Mouse (Mus musculus): ENCODE results near the gene Gulp1. TPM values are rescaled to one million over a fixed set of nuclear protein-coding genes. Genes with fewer than 3 reads are reported as not detected.

The Gulp1 gene
- polyA plus RNA-seq, 1 experiment: 0.97 TPM

GRCm38 (mm10) chr1:44778251-44778650, 226.9 kb downstream of the Gulp1 start:
- Histone ChIP-seq H3K4me3 (ENCODE audit: control insufficient read depth, insufficient read depth, low read length) (no peak overlapping the region), H3K27ac (ENCODE audit: control insufficient read depth, insufficient read depth, low read length) (no peak overlapping the region), H3K27me3 (ENCODE audit: control insufficient read depth, insufficient read depth, low read length) (no peaks in the 10 kb centered on the region), H3K36me3 (ENCODE audit: control insufficient read depth, insufficient read depth, low read length) (no peaks in the 10 kb centered on the region), H3K4me1 (replicated peaks; ENCODE audit: control insufficient read depth, insufficient read depth, low read length) (no peaks in the 10 kb centered on the region)
- TF ChIP-seq CTCF (IDR thresholded peaks at IDR 0.05; ENCODE audit: borderline replicate concordance, control insufficient read depth, extremely low read depth, insufficient read depth, low read length, poor library complexity) (no peak), POLR2A (IDR thresholded peaks at IDR 0.05; ENCODE audit: control insufficient read depth, extremely low read depth, insufficient read depth, low read length, poor library complexity) (no peak)
- DNase-seq: no peak
- WGBS: 73% methylated on average over 1 of the region's 1 CpGs

GRCm38 (mm10) chr1:44803594-44804372, 252.5 kb downstream of the Gulp1 start:
- DNase-seq: no peak
- H3K27me3 ChIP-seq (ENCODE audit: control insufficient read depth, insufficient read depth, low read length): no peaks in the 10 kb centered on the region
- TF ChIP-seq CTCF (IDR thresholded peaks at IDR 0.05; ENCODE audit: borderline replicate concordance, control insufficient read depth, extremely low read depth, insufficient read depth, low read length, poor library complexity) (no peak), POLR2A (IDR thresholded peaks at IDR 0.05; ENCODE audit: control insufficient read depth, extremely low read depth, insufficient read depth, low read length, poor library complexity) (no peak)
- no peaks in the 10 kb centered on the region for H3K36me3 ChIP-seq (ENCODE audit: control insufficient read depth, insufficient read depth, low read length)
- WGBS: 84% methylated on average over 4 of the region's 4 CpGs
- no peak overlapping the region for H3K4me3 ChIP-seq (ENCODE audit: control insufficient read depth, insufficient read depth, low read length)
- H3K4me1 ChIP-seq (replicated peaks; ENCODE audit: control insufficient read depth, insufficient read depth, low read length): no peaks in the 10 kb centered on the region
- H3K27ac ChIP-seq (ENCODE audit: control insufficient read depth, insufficient read depth, low read length): no peak overlapping the region

- no peak for DNase-seq
- Histone ChIP-seq H3K36me3 (ENCODE audit: control insufficient read depth, insufficient read depth, low read length) (no peaks in the 10 kb centered on the region), H3K4me3 (ENCODE audit: control insufficient read depth, insufficient read depth, low read length) (no peak overlapping the region), H3K27me3 (ENCODE audit: control insufficient read depth, insufficient read depth, low read length) (no peaks in the 10 kb centered on the region), H3K4me1 (replicated peaks; ENCODE audit: control insufficient read depth, insufficient read depth, low read length) (no peaks in the 10 kb centered on the region), H3K27ac (ENCODE audit: control insufficient read depth, insufficient read depth, low read length) (no peak overlapping the region)
- no peak for TF ChIP-seq CTCF (IDR thresholded peaks at IDR 0.05; ENCODE audit: borderline replicate concordance, control insufficient read depth, extremely low read depth, insufficient read depth, low read length, poor library complexity)
- TF ChIP-seq POLR2A (IDR thresholded peaks at IDR 0.05; ENCODE audit: control insufficient read depth, extremely low read depth, insufficient read depth, low read length, poor library complexity): no peak
Observed at GRCm38 (mm10) chr1:44806368-44806767, 255.1 kb downstream of the Gulp1 start.

- no peak for DNase-seq
- no peaks in the 10 kb centered on the region for H3K4me1 ChIP-seq (replicated peaks; ENCODE audit: control insufficient read depth, insufficient read depth, low read length)
Observed at GRCm38 (mm10) chr1:44810336-44810735, 259.0 kb downstream of the Gulp1 start.

GRCm38 (mm10) chr1:44833934-44834333, 282.6 kb downstream of the Gulp1 start:
- Histone ChIP-seq H3K27ac (ENCODE audit: control insufficient read depth, insufficient read depth, low read length) (no peak overlapping the region), H3K4me1 (replicated peaks; ENCODE audit: control insufficient read depth, insufficient read depth, low read length) (no peaks in the 10 kb centered on the region), H3K36me3 (ENCODE audit: control insufficient read depth, insufficient read depth, low read length) (no peaks in the 10 kb centered on the region), H3K4me3 (ENCODE audit: control insufficient read depth, insufficient read depth, low read length) (no peak overlapping the region), H3K27me3 (ENCODE audit: control insufficient read depth, insufficient read depth, low read length) (no peaks in the 10 kb centered on the region)
- TF ChIP-seq POLR2A (IDR thresholded peaks at IDR 0.05; ENCODE audit: control insufficient read depth, extremely low read depth, insufficient read depth, low read length, poor library complexity) (no peak), CTCF (IDR thresholded peaks at IDR 0.05; ENCODE audit: borderline replicate concordance, control insufficient read depth, extremely low read depth, insufficient read depth, low read length, poor library complexity) (no peak)
- no peak for DNase-seq
- 87% methylated on average over 4 of the region's 4 CpGs for WGBS

More at GRCm38 (mm10) chr1:44810336-44810735, 259.0 kb downstream of the Gulp1 start:
- 92% methylated on average over 2 of the region's 2 CpGs for WGBS
- TF ChIP-seq CTCF (IDR thresholded peaks at IDR 0.05; ENCODE audit: borderline replicate concordance, control insufficient read depth, extremely low read depth, insufficient read depth, low read length, poor library complexity) (no peak), POLR2A (IDR thresholded peaks at IDR 0.05; ENCODE audit: control insufficient read depth, extremely low read depth, insufficient read depth, low read length, poor library complexity) (no peak)
- H3K27me3 ChIP-seq (ENCODE audit: control insufficient read depth, insufficient read depth, low read length): no peaks in the 10 kb centered on the region
- no peak overlapping the region for H3K27ac ChIP-seq (ENCODE audit: control insufficient read depth, insufficient read depth, low read length)
- no peaks in the 10 kb centered on the region for H3K36me3 ChIP-seq (ENCODE audit: control insufficient read depth, insufficient read depth, low read length)
- H3K4me3 ChIP-seq (ENCODE audit: control insufficient read depth, insufficient read depth, low read length): no peak overlapping the region
